Mouse (Mus musculus): Measurements from ENCODE around the gene A930033H14Rik. TPM values are rescaled to one million over a fixed set of nuclear protein-coding genes. Genes with fewer than 3 reads are reported as not detected.

Gene A930033H14Rik
- total RNA-seq, 2 experiments from 2014 or later: 3.8 to 4.7 TPM

- DNase-seq (ENCODE audit: low spot score in 2 of 2): no peak
Measured at GRCm38 (mm10) chr10:69237781-69238180, 24.9 kb upstream of the A930033H14Rik start.

DNA sequence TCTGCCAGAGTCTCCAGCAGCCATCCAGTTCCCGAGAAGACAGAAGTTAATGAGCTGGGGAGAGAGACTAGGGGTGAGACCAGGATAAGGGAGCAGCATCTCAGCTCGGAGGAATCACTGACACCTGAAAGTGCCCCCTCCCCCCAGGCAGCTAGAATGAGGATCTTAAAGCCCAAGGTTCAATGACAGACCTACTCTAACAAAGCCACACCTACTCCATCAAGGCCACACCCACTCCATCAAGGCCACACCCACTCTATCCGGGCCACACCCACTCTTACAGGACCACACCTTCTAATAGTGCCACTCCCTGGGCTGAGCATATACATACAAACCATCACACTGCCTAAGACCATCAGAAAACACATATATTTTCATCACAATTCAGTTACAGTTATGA, 24.3 kb upstream of the A930033H14Rik start:
- no peak for DNase-seq (ENCODE audit: low spot score in 2 of 2)

DNA sequence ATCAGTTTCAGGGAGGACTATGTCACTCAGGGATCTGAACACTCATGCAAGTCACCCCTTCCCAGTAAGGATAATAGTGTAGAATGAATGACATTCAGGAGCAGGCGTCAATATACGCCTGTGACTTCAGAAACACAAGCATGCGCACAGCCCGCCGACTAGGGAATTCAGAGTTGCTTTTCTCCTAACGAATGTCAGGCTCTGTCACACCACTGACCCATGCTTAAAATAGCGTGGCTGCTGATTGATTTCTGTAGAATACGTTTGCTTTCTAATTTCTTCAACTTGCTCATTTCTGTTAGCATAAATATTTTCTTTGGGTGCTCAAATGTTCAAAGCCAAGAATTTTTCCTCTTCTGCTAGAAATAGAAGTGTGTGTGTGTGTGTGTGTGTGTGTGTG, 13.1 kb upstream of the A930033H14Rik start:
- no peak for DNase-seq (ENCODE audit: low spot score in 2 of 2)

DNA sequence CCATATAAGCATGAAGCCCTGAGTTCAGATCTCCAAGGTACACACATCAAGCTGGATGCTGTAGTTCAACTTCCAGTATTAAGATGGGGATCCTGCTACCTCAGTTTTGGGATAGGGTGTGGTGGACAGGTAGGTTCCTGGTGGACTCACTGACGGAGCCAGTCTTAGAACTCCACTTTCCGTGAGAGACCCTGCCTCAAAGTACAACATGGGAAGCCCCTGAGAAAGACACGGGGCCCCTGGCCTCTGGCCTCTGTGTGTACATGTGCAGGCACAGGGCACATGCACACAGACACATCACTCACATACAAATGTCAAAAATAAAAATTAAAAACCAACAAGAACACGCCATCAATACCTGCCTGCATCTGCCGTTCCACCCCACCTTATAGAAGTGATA, 12.6 kb upstream of the A930033H14Rik start:
- DNase-seq (ENCODE audit: low spot score in 2 of 2): no peak

GRCm38 (mm10) chr10:69224276-69224675, 11.4 kb upstream of the A930033H14Rik start:
- DNase-seq (ENCODE audit: low spot score in 2 of 2): no peak

DNA sequence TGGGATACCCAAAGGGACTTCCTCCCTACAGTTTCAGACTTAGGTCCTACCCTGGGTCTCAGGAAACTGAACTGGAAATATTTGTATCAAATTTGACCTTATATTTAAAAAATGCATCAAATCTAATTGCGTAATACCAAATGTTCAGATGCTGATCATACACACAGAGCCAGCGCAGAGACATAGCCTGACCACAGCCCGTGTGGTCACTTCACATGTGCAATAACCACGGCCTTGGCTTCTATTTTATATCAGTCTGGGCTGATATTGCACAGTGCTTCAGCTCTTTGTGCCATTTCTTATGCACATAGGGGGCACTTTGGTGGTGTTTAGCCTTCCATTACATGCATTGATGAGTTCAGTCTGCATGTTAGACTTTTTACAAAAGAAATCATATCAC, 10.3 kb upstream of the A930033H14Rik start:
- no peak for DNase-seq (ENCODE audit: low spot score in 2 of 2)

- no peak for DNase-seq (ENCODE audit: low spot score in 2 of 2)
Measured at GRCm38 (mm10) chr10:69221955-69222354, 9.1 kb upstream of the A930033H14Rik start.

- DNase-seq (ENCODE audit: low spot score in 2 of 2): no peak
Measured at GRCm38 (mm10) chr10:69221148-69221547, 8.2 kb upstream of the A930033H14Rik start.

DNA sequence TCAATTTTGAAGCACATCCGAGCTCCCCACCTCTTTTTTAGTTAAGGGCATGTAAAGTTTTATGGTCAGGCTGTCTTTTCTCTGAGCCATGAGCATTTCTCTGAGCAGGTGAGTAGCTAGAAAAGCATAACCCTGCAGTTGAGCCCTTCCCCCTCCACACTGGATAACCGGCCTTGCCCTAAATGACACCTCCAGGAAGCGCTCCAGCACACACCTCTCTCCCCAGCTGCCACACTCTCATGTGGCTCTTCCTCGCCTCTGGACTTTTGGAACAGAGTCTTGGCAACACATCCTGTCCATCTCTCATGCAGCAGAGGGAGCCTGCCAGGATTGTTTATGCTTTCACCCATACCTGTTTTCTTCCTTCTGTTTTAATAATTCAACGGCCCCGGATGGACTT, 7.4 kb upstream of the A930033H14Rik start:
- no peak for DNase-seq (ENCODE audit: low spot score in 2 of 2)

GRCm38 (mm10) chr10:69219289-69219626, 6.4 kb upstream of the A930033H14Rik start:
- no peak for DNase-seq (ENCODE audit: low spot score in 2 of 2)

DNA sequence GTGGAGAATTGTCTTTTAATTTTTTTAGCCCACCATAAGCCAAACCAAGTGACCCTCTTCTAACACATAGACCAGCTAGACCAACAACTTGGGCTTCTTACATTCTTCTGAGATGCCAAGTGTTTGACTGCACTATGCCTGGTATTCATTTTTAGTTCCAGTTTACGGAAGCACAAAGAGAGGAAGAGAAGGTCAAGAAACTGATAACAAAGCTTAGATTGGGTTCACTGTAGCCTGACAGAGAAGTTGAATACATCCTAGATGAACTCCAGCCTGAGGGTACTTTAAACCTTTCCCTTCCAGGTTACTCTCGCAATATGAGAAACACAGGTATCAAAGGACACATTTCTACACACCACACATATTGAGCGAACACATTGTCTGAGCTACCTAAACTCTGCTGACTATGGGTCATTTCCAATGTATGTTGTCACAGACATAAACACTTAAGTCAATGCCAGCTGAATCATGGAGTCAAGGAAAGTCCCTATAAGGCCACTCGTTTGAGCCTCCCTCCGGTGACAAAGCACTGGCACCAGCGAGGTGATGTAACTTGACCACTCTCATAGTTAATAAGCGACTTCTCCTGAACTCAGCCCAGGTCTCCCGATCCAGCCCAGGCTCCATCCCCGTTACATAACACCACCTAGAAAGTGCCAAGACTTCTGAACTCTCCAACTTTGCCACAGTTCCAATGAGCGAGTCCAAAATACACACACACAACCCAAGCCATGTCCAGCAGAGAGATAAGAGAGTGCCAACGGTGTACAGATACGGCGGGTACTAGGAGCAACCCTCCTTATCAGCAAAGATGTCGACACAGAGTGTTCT, 5.8 kb upstream of the A930033H14Rik start:
- no peak for DNase-seq (ENCODE audit: low spot score in 2 of 2)

DNA sequence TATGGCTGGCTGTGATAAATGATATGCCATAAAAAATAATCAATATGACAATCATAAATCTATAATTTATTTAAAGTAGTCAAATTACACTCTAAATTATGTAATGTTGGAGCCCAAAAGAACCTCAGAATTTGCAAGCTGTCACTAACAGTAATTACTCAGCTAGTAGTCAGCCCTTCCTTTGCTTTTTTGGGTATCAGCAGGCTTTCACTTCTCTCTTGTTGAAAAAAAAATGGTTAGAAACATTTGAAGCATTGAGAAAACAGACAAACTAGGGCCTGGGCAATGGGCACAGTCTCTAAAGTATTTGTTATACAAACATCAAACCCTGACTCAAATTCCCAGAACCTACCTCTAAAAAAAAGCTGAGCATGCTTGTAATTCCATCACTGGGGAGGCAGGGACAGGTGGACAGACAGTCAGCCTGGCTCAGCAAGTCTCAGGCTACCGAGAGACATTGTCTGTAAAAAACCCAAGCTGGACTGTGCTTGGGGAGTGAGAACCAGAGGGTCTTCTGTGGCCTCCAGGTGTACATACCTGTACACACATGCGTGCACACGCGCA, 4.3 kb upstream of the A930033H14Rik start:
- no peak for DNase-seq (ENCODE audit: low spot score in 2 of 2)

DNA sequence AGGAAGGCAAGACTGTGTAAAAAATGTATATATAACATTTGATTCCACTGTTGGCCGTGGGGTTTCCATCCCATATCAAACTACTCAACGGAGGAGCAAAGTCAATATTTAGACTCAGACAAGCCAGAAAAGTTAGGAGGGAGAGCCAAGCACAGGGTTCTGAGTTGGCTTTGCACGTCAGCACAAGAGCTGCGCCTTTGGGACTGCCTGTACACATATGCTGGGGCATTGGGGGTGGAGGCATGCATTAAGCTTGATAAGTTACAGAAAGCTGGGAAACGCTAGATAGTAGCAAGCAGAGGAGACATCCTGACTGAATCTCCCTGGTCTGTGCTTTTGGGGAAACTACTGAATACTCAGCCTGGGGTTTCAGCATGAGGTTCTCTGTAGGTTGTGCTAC, 1.1 kb upstream of the A930033H14Rik start:
- DNase-seq (ENCODE audit: low spot score in 2 of 2): no peak

GRCm38 (mm10) chr10:69213451-69213877, 566 bp upstream of the A930033H14Rik start:
- no peak for DNase-seq (ENCODE audit: low spot score in 2 of 2)

DNA sequence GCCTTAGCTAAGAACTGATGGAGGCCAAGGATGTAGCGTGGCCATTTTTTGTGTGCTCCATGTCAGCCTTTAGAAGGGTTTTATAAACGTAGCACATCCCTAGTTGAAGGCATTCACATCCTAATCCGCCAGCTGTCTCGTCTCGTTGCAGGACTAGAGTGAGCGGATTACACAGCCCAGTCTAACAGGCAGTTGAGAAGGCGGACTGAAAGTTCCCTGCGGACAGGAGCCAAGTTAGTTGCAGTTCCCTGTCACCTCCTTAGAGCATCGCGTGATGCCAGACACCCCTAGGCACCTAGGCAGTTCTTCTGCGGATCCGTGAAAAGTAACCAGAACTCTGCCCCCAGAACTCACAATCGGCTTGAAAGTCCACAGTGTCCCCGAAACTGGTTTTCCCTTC, 922 bp downstream of the A930033H14Rik start:
- peak; percentile 26 to 36 for DNase-seq (ENCODE audit: low spot score in 2 of 2)

- DNase-seq (ENCODE audit: low spot score in 2 of 2): no peak
Measured at GRCm38 (mm10) chr10:69211560-69211959, 1.3 kb downstream of the A930033H14Rik start.

DNA sequence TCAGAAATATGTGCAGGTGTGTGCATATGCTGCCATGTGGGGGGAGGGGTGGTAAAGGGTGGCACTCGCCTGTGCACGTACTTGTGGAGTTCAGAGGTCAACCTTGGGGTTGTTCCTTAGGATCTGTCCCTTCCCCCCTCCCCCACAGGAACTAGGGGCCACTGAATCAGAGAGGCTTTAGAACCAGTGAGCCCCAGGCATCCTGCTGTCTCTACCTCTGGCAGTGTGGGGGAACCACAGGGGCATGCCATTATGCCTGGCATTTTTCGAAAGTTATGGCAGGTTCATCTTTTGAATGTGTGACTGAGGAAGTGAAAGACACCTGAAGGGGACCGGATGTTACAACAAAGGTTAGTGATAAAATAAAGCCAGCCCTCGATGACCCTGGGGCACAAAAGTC, 2.2 kb downstream of the A930033H14Rik start:
- DNase-seq (ENCODE audit: low spot score in 2 of 2): no peak

- DNase-seq (ENCODE audit: low spot score in 2 of 2): no peak
Measured at GRCm38 (mm10) chr10:69210006-69210405, 2.9 kb downstream of the A930033H14Rik start.

DNA sequence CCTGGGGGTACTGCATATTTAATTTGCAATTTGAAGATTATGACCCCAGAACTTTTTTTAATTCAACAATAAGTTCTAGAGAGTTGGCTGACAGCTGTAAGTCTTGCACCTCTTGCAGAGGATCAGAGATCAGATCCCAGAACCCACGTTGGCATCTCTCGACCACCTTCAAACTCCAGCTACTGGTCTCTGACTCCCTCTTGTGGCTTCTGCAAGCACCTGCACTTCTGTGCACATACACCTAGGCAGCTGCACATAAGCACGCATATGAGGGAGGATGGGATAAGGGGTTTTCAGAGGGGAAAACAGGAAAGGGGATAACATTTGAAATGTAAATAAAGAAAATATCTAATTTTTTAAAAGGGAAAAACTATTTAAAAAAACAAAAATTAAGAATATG, 4.2 kb downstream of the A930033H14Rik start:
- DNase-seq (ENCODE audit: low spot score in 2 of 2): no peak

DNA sequence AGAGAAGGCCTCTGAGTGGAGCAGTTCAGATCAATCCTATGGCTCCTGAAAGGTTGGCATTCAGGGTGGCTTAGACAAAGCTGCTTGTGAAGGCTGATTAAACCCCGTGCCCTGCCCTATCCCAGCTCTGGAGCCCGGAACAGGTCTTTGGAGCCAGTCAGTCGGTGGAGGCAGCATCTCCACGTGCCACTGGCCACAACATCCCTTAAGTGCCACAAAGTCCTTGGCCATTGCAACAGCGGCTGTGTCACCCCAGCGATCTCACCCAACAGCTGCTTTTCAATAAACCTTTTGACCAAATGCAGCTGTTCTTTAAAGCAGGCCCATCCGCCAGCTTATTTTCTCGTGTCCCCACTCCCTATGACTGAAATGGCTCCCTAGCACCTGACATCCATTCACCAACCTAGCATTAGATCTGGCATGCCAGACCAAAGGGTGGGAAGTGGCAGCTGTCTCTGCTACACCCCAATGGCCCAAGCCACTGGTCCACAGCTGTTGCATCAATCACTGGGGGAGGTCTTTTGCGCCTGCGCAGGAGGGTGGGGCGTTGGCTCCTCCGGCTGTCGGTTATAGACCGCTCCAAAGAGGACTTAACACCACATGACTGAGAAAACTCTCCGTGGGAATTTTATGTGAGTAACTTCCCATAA, 4.8 kb downstream of the A930033H14Rik start:
- no peak for DNase-seq (ENCODE audit: low spot score in 2 of 2)

DNA sequence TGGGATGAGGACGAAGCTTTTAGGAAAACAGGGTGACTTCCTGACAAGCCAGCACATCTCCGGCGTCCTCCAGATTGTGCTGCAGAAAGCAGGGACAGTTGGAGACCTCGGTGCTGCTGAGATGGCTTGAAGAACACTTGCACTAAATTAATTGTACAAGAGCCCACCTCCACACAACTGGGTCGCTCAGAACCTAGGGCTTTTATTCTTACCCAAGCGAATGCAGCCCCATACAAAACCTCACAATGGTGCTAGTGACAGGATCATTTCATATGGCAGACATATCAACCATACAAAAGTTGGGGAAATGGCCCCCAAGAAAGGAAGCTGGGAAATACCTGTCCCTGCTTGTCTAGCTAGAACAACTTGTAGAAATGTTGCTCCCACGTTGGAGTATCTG, 5.4 kb downstream of the A930033H14Rik start:
- no peak for DNase-seq (ENCODE audit: low spot score in 2 of 2)

GRCm38 (mm10) chr10:69206081-69206480, 6.8 kb downstream of the A930033H14Rik start:
- DNase-seq (ENCODE audit: low spot score in 2 of 2): no peak

Measured in layer of hippocampus, postnatal 14 days (tissue).